Mouse (Mus musculus): ENCODE data around the gene C1qtnf1. TPM values are rescaled to one million over a fixed set of nuclear protein-coding genes. Genes with fewer than 3 reads are reported as not detected.

The C1qtnf1 gene
- polyA plus RNA-seq, 1 experiment from 2014 or later, result 2.9 TPM

DNA sequence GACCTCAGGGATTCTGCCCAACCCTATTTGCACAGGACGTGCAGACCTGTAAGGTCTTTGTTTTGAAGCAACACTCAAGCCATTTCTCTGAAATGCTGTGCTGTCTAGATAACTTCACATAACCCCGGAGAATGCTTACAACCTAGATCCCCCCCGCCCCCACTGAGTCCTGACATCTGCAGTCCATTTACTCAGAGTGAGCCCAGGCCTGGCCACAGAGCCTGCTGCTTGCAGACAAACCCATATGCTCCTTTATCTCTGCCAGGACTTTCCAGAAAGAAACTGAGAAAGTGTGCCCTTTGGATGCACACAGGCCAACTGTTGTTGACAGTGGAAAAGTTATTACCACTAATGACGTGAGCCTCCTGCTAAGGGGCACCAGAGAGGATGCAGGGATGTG, 19.3 kb downstream of the C1qtnf1 start:
- Histone ChIP-seq H3K4me3 (replicated peaks) (no peak overlapping the region), H3K4me1 (no peaks in the 10 kb centered on the region), H3K27ac (no peak overlapping the region), H3K36me3 (replicated peaks) (no peaks in the 10 kb centered on the region), H3K27me3 (peaks cover 10% of the 10 kb centered on the region; the same call in 1 of the 2 replicates), H3K9me3 (no peaks in the 10 kb centered on the region), H3K9ac (no peak overlapping the region), H3K4me2 (no peak overlapping the region)
- no peak for ATAC-seq (ENCODE audit: low FRiP score)
- 76% methylated on average over 4 of the region's 4 CpGs for WGBS

GRCm38 (mm10) chr11:118448385-118448784, 20.4 kb downstream of the C1qtnf1 start:
- H3K36me3 ChIP-seq (replicated peaks), result no peaks in the 10 kb centered on the region
- WGBS, result 91% methylated on average over 8 of the region's 8 CpGs
- no peak for ATAC-seq (ENCODE audit: low FRiP score)
- no peak overlapping the region for H3K27ac ChIP-seq
- H3K4me2 ChIP-seq, result no peak overlapping the region
- no peak overlapping the region for H3K4me3 ChIP-seq (replicated peaks)
- H3K9ac ChIP-seq, result no peak overlapping the region
- no peaks in the 10 kb centered on the region for H3K4me1 ChIP-seq
- no peaks in the 10 kb centered on the region for H3K9me3 ChIP-seq
- H3K27me3 ChIP-seq, result peaks cover 8% of the 10 kb centered on the region; the same call in 1 of the 2 replicates

DNA sequence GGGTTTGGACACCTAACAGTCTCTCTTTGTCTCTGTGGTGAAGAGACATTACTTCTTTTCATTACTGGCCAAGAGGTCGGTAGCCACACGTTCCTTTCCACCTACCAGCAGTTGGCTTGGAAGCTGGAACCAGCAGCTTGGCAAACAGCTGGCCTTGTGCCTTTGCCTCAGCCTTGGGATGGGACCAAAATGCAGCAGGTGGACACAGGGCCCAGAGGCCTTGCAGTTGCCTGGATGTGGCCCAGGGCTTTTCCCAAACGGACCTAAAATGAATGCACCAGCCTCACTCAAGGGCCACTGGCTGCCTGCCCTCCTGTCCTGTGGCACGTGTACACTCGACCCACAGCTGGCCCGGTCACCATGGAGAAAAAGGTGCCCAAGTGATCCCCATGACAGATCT, 23.2 kb downstream of the C1qtnf1 start:
- Histone ChIP-seq H3K27me3 (no peaks in the 10 kb centered on the region), H3K9ac (no peak overlapping the region), H3K9me3 (no peaks in the 10 kb centered on the region), H3K4me3 (replicated peaks) (no peak overlapping the region), H3K36me3 (replicated peaks) (no peaks in the 10 kb centered on the region), H3K27ac (no peak overlapping the region), H3K4me1 (no peaks in the 10 kb centered on the region), H3K4me2 (no peak overlapping the region)
- 88% methylated on average over 6 of the region's 6 CpGs for WGBS
- ATAC-seq (ENCODE audit: low FRiP score), result no peak

- H3K27ac ChIP-seq, result no peak overlapping the region
- no peaks in the 10 kb centered on the region for H3K4me1 ChIP-seq
- WGBS, result 55% methylated on average over 2 of the region's 2 CpGs
- no peak for ATAC-seq (ENCODE audit: low FRiP score)
- H3K9me3 ChIP-seq, result no peaks in the 10 kb centered on the region
- H3K27me3 ChIP-seq, result 0 out of 2 replicates have a peak, but pooled peaks cover 3% of the 10 kb centered on the region
- H3K9ac ChIP-seq, result no peak overlapping the region
- no peaks in the 10 kb centered on the region for H3K36me3 ChIP-seq (replicated peaks)
- H3K4me2 ChIP-seq, result no peak overlapping the region
- no peak overlapping the region for H3K4me3 ChIP-seq (replicated peaks)
Observed at GRCm38 (mm10) chr11:118452955-118453354, 25.0 kb downstream of the C1qtnf1 start.

DNA sequence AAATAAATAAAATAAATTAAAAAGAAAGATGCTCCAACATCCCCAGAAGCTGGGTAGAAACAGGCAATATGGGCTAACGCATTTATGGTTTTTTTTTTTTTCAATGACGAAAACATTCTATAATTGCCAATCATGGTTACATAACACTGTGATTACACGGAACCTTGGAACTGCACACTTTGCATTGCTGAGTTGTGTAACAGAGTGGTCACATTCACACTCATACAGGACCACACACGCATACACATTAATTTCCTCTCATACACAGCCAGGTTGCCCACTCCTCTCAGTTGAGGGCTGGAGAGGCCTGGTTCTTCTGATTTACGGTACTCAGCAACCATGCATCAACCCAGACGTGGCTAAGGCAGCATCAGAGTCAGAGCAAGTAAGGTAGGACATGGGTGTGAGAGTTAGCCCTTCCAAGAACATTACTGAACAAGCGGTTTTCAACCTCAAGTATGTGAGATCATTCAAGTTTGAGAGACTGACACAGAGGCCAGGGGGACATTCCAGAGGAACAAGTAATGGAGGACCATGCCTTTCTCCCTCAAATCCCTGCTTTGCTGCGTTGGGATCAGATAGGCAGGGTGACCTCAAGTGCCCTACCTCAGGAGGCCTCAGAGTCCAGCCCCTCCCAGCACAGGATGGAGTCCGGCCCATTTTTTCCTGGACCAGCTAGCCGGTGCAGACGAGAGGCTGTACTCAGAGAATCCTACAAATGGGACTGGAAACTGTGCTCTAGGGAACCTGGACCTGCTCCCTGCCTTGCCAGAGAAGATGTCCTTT, 26.1 kb downstream of the C1qtnf1 start:
- no peaks in the 10 kb centered on the region for H3K4me1 ChIP-seq
- no peak overlapping the region for H3K27ac ChIP-seq
- no peak overlapping the region for H3K9ac ChIP-seq
- H3K4me2 ChIP-seq, result no peak overlapping the region
- 0 out of 2 replicates have a peak, but pooled peaks cover 3% of the 10 kb centered on the region for H3K27me3 ChIP-seq
- WGBS, result 75% methylated on average over 11 of the region's 11 CpGs
- no peak for ATAC-seq (ENCODE audit: low FRiP score)
- H3K4me3 ChIP-seq (replicated peaks), result no peak overlapping the region
- no peaks in the 10 kb centered on the region for H3K36me3 ChIP-seq (replicated peaks)
- H3K9me3 ChIP-seq, result no peaks in the 10 kb centered on the region

DNA sequence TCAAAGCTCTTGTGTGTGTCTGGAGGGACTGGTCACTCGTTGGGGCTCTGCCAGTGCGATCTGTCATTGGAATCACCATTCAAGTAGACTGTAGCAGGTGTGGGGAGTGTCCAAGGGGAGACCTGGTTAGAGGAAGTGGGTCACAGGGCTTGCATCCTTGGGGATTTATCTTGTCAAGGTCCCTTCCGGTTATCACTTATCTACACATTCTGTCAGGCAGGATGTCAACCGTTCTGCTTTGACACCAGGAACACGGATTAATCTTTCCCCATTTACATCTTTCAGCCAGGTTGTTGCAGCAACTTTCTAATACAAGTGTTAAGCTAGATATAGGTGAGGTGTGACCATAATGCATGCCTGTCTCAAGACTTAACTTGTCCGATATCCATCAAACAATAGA, 27.8 kb downstream of the C1qtnf1 start:
- Histone ChIP-seq H3K27ac (no peak overlapping the region), H3K9me3 (0 out of 2 replicates have a peak, but pooled peaks cover 3% of the 10 kb centered on the region), H3K4me2 (no peak overlapping the region), H3K9ac (no peak overlapping the region), H3K27me3 (0 out of 2 replicates have a peak, but pooled peaks cover 3% of the 10 kb centered on the region), H3K4me1 (no peaks in the 10 kb centered on the region), H3K4me3 (replicated peaks) (no peak overlapping the region), H3K36me3 (replicated peaks) (no peaks in the 10 kb centered on the region)
- WGBS, result 92% methylated on average over 6 of the region's 6 CpGs
- no peak for ATAC-seq (ENCODE audit: low FRiP score)

- H3K9me3 ChIP-seq, result 0 out of 2 replicates have a peak, but pooled peaks cover 3% of the 10 kb centered on the region
- no peak overlapping the region for H3K27ac ChIP-seq
- no peaks in the 10 kb centered on the region for H3K4me1 ChIP-seq
- no peak for ATAC-seq (ENCODE audit: low FRiP score)
- H3K4me2 ChIP-seq, result no peak overlapping the region
- H3K4me3 ChIP-seq (replicated peaks), result no peak overlapping the region
- no peaks in the 10 kb centered on the region for H3K36me3 ChIP-seq (replicated peaks)
- 79% methylated on average over 11 of the region's 11 CpGs for whole genome bisulfite sequencing
- 0 out of 2 replicates have a peak, but pooled peaks cover 3% of the 10 kb centered on the region for H3K27me3 ChIP-seq
- H3K9ac ChIP-seq, result no peak overlapping the region
Observed at GRCm38 (mm10) chr11:118456937-118457336, 28.9 kb downstream of the C1qtnf1 start.

DNA sequence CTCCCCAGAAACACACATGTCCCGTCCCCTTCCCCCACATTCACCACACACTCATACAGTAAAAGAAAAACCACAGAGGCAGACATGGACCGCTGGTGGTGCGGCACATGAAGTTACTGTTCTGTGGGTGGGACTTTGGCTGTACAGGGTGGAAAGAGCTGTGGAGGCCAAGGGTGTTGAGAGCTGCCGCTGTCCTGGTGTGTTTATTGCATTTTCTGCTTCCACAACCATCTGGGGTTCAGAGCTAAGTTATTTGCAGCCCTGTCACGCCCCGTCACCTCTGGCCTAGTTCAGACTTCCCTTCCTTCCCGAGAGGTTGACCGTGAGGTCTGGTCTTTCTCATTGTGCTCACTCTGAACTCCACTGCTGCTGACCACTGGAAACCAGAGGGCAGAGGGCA, 31.0 kb downstream of the C1qtnf1 start:
- WGBS, result 73% methylated on average over 8 of the region's 8 CpGs
- no peak for ATAC-seq (ENCODE audit: low FRiP score)
- 0 out of 2 replicates have a peak, but pooled peaks cover 3% of the 10 kb centered on the region for H3K27me3 ChIP-seq
- H3K4me3 ChIP-seq (replicated peaks), result no peak overlapping the region
- no peak overlapping the region for H3K27ac ChIP-seq
- H3K4me1 ChIP-seq, result no peaks in the 10 kb centered on the region
- no peaks in the 10 kb centered on the region for H3K36me3 ChIP-seq (replicated peaks)
- 0 out of 2 replicates have a peak, but pooled peaks cover 3% of the 10 kb centered on the region for H3K9me3 ChIP-seq
- H3K9ac ChIP-seq, result no peak overlapping the region
- no peak overlapping the region for H3K4me2 ChIP-seq

- H3K36me3 ChIP-seq (replicated peaks), result no peaks in the 10 kb centered on the region
- no peak overlapping the region for H3K4me2 ChIP-seq
- H3K4me1 ChIP-seq, result no peaks in the 10 kb centered on the region
- no peak overlapping the region for H3K27ac ChIP-seq
- H3K27me3 ChIP-seq, result 0 out of 2 replicates have a peak, but pooled peaks cover 3% of the 10 kb centered on the region
- ATAC-seq (ENCODE audit: low FRiP score), result no peak
- H3K4me3 ChIP-seq (replicated peaks), result no peak overlapping the region
- H3K9me3 ChIP-seq, result 0 out of 2 replicates have a peak, but pooled peaks cover 3% of the 10 kb centered on the region
- WGBS, result 81% methylated on average over 4 of the region's 4 CpGs
- no peak overlapping the region for H3K9ac ChIP-seq
Observed at GRCm38 (mm10) chr11:118459536-118459935, 31.5 kb downstream of the C1qtnf1 start.

GRCm38 (mm10) chr11:118460280-118460679, 32.3 kb downstream of the C1qtnf1 start:
- Histone ChIP-seq H3K4me3 (replicated peaks) (no peak overlapping the region), H3K9me3 (0 out of 2 replicates have a peak, but pooled peaks cover 3% of the 10 kb centered on the region), H3K4me1 (no peaks in the 10 kb centered on the region), H3K27me3 (0 out of 2 replicates have a peak, but pooled peaks cover 3% of the 10 kb centered on the region), H3K9ac (no peak overlapping the region), H3K36me3 (replicated peaks) (no peaks in the 10 kb centered on the region), H3K4me2 (no peak overlapping the region), H3K27ac (no peak overlapping the region)
- 55% methylated on average over 6 of the region's 6 CpGs for WGBS
- ATAC-seq (ENCODE audit: low FRiP score), result no peak

- H3K4me2 ChIP-seq, result no peak overlapping the region
- H3K27me3 ChIP-seq, result no peaks in the 10 kb centered on the region
- no peaks in the 10 kb centered on the region for H3K36me3 ChIP-seq (replicated peaks)
- H3K4me1 ChIP-seq, result peaks cover 14% of the 10 kb centered on the region
- no peak overlapping the region for H3K27ac ChIP-seq
- no peaks in the 10 kb centered on the region for H3K9me3 ChIP-seq
- no peak overlapping the region for H3K4me3 ChIP-seq (replicated peaks)
- no peak overlapping the region for H3K9ac ChIP-seq
- 55% methylated on average over 11 of the region's 11 CpGs for WGBS
- ATAC-seq (ENCODE audit: low FRiP score), result no peak
Observed at GRCm38 (mm10) chr11:118467441-118468035, 39.5 kb downstream of the C1qtnf1 start.

DNA sequence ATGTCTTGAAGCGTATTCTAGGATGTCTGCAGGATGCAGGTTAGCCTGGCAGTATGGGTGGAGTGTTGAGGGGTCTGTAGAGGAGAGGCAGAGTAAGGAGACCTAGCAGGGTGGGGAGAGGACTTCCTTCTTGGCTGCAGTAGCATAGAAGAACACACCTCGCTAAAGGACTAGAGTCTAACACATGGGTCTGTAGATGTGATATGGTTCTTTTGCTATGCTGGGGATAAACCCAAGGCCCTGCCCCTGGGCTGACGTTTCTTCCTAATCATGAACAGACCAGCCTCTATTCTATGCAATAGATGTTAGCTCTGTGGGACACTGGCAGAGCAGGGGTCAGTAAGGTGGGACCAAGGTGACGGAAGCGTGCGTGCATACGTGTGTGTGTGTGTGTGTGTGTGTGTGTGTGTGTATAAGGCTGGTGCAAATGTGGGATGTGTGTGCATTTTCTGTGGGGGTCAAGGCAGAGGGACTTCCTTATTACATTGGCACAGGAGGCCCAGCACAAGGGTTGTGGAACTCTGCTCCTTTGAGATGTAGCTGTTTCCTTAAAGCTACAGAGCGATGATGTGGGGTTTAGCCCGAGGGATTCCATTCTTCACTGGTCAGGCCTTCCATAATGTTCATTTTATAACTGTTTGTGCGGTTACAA, 41.6 kb downstream of the C1qtnf1 start:
- Histone ChIP-seq H3K9ac (no peak overlapping the region), H3K27me3 (no peaks in the 10 kb centered on the region; the same call in 1 of the 2 replicates), H3K36me3 (replicated peaks) (no peaks in the 10 kb centered on the region), H3K4me2 (no peak overlapping the region), H3K4me3 (replicated peaks) (no peak overlapping the region), H3K27ac (0 out of 2 replicates have a peak overlapping the region, but pooled peaks have one; percentile 53), H3K9me3 (no peaks in the 10 kb centered on the region), H3K4me1 (peaks cover 14% of the 10 kb centered on the region)
- WGBS, result 88% methylated on average over 10 of the region's 10 CpGs
- ATAC-seq (ENCODE audit: low FRiP score), result no peak
